Mouse (Mus musculus) inflammation-experienced regulatory T-cells, adult 6 months (primary cell): ENCODE data around the gene Safb2. TPM values are rescaled to one million over a fixed set of nuclear protein-coding genes. Genes with fewer than 3 reads are reported as not detected.
"Not testable (repeated sequence)": the region's sequence is repeated elsewhere in the genome, so short reads cannot be mapped to it uniquely, and the experiment has no call there.

Experiments
- ATAC-seq: one replicate; pipeline ENCODE4 v1.8.0; 2017
- polyA plus RNA-seq, 3 experiments: library from polyadenylated mRNA; unstranded; fragments of 100-300 nt; shearing (Covaris generic); gene quantifications; one replicate each; pipeline ENCODE4 v1.2.1; 2017

Safb2 gene
- polyA plus RNA-seq, result 10 to 100 TPM; 35.0 to 55.9 (median 51.8) TPM

DNA sequence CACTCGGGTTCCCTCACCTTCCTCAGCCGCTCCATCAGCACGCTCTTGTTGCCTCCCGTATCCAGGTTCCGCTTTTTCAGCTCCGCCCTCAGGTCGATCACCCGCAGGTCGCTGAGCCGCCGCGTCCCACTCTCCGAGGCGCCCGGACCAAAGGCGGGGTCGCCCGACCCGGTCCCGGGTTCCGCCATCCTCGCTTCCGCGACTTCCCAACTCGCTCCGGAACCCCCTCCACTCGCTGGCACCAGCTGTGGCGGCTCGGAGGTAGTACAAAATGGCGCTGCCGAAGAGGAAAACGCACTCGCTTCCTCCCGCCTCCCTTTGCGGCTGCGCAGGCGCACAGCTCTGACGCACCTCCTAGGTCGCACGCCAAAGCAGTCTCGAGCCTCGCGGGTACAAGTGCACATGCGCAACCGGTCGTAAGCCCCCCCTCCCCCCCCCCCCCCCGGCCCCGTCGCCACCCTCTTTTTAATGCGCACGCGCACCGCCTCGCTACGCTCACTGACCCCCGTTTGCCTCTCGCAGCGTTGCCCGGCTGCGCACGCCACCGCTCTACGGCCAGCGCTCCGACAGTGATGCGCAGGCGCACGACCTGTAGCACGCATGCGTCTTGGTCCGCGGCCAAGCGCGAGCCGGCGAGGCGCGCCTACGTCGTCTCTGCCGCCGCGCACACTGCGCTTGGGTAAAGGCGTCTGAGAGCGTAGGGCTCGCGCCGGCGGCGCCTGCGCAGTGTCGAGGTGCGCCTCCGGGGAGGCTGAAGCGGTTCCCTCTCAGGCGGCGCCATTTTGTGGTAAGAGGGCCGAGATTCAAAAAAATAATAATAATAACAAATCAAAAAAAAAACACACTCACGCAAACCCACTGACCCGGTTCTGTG, at the start of gene Safb2, which contains the start of gene Safb:
Safb2 (minus strand) TSS at position 329 of the 874 bp plus-strand sequence.
Safb (plus strand) TSS at position 569 of the 874 bp plus-strand sequence.
- peak; percentile 79 for ATAC-seq

DNA sequence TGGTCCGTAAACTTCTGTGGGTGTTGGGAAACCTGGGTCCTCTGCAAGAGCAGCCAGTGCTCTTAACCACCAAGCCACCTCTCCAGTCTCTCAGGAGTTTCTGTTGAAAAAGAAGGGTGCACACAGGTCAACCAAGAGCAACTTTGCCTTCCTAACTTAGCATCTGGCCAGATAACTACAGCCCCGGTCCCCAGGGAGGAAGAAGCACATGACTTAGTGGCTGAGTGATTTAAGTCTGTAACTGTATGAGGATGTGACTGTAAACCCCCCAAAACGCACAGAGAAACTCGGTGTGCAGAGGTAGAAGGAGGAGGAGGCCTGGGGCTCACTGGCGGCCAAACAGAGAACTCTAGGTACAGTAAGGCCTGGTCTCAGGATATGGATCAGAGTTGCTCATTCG, 49.6 kb upstream of the Safb2 start:
- no peak for ATAC-seq

DNA sequence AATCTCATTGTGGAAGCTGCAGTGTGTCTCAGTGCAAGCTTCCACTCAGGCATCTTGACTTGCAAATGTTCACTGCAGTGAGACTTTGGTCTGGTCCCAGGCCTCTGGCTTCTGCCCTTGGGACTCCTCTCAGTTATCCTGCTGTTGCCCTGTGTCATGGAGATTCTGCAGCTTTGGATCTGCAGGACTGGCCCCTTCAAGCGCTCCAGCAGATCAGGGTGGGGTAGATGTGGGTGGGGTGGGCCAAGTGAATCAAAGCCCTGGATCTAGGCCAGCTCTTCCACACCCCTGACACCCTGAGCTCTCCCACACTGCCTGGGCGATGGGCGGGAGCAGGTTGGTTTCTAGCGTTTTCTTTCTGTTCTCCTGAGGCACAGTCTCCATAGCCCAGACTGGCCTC, 47.4 kb upstream of the Safb2 start:
- ATAC-seq, result no peak

DNA sequence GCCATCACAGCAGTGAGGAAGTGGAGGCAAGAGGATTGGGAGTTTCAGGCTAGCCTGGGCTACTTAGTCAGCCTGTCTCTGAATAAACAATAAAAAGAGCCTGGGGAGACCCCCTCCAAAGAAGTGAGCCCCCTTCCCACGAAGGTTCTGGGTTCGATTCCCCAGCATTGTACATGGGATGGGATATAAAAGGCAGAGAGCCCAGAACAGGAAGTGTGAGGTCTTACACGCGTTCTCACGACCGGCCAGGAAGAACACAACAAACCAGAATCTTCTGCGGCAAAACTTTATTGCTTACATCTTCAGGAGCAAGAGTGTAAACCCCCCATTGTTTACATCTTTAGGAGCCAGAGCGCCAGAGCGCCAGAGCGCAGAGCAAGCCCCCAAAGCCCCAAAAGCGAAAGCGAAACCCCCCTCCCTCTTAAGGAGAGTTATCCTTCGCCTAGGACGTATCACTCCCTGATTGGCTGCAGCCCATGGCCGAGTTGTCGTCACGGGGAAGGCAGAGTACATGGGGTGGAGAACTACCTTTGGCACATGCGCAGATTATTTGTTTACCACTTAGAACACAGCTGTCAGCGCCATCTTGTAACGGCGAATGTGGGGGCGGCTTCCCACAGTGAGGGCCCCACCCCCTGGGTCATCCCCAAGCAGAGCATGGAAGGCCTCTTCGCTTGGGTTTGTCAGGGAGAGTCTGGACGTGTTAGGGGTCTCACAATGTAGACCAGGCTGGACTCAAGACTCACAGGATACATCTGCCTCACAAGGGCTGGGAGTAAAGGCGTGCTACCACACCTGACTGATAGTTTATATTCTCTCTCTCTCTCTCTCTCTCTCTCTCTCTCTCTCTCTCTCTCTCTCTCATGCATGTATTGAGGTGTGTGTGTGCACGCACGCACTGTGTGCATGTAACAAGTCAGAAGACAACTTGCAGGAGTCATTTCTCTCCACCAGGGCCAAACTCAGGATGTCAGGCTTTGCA, 45.7 kb upstream of the Safb2 start:
- not testable (repeated sequence) for ATAC-seq

DNA sequence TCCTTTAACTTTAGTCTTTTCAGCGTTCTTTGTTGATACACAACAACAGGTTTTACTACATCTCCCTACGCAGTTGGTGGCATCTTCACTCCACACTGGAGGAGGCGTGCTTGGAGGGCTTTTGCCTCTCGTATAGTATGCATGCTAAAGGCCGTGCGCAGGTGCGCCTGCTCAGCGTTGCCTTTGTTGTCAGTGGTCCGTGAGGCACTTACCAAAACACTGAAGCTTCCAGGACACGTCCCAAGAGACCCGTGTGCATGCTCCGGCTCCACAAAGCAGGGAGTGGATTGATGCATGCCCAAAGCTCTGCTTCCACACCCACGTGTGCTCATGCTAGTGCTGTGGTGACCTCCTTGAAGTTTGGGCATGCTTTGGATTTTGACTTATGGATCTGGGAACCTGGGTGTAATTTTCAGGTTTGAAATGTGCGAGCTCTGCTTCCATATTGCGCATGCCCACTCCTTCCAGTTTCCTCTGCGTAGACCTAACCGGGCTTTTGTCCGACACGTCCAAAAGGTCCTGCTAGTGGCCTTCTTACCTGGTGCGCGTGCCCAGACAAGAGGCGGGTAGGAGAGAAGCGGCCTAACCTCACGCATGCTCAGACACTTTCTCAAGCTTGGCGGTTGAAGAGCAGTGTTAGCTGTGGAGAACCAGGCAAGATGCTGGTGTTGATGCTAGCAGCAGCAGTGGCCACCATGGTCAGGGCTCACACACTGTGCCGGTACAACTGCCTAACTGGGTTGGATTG, 43.3 kb upstream of the Safb2 start, which contains the start of gene Catsperd:
Catsperd (plus strand) TSS at position 614 of the 748 bp plus-strand sequence.
- peak; percentile 12 for ATAC-seq

DNA sequence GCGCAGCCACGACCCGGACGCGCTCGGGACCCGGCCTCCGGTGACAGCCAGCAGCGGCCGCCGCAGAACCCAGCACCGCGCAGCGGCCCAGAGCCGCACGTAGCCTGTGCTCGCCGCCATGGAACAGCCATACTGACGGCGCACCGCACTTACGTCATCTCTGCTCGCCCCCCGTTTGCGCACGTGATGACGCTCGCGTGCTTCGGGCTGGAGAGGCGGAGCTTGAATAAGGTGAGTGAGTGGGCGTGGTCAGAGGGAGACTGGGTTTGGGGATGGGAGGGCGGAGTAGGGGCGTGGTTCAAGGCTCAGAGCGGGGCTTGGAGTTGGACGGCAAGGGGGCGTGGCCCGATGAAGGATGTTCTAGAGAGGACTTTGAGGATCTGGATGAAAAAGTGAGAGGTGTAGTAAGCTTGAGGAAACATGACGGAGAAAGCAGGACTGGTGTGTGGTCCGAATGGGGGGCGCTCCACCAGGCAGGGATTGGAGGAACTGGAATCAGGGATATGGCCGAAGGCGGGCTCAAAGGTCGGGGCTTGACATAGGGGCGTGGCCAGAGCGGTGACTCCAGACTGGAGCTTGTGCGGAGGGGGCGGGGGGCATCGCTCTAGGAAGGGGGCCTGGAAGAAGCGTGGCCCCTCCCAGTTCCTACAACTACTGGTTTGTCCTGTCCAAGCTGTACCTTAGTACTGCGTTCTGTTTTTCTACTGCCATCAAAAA, 42.5 kb upstream of the Safb2 start, which contains the start of gene Lonp1:
Lonp1 (minus strand) TSS at position 134 of the 717 bp plus-strand sequence.
- peak; percentile 92 for ATAC-seq

DNA sequence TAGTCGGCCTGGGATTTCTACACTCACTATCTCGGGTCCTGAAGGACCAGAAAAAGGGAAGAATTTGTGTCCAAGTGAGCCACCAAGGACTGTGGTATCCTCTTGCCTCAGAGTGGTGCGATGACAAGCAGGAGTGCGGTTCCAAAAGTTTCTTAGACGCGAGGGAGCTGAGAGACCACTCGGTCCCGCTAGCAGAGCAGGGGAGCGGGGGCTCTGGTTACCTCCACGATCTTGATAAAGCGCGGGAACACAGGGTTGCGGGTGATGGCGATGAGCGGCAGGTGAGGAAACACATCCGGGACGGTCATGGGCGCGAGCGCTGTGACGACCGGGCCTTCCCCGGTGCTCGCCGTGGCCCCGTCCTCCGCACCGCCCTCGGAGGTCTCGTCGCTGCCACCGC, 41.9 kb upstream of the Safb2 start:
- ATAC-seq, result peak; percentile 3

DNA sequence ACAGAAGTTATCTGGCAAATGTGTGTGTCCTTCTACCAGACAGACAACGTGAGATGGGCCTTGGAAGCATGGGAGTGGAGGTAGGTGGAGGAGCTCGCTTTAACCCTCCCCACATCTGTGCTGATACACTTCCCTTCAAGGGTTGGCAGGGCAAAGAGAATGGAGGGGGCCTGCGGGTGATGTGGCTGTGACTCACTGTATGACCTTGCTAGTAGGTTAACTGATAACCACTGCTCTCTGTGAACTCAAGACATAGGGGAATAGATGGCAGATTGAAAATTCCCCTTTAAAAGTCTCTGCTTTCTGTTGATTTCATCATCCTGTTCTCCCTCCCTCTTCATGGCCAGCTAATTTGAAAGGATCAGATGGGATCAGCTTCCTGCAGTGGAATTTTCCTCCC, 41.1 kb upstream of the Safb2 start:
- ATAC-seq, result no peak

DNA sequence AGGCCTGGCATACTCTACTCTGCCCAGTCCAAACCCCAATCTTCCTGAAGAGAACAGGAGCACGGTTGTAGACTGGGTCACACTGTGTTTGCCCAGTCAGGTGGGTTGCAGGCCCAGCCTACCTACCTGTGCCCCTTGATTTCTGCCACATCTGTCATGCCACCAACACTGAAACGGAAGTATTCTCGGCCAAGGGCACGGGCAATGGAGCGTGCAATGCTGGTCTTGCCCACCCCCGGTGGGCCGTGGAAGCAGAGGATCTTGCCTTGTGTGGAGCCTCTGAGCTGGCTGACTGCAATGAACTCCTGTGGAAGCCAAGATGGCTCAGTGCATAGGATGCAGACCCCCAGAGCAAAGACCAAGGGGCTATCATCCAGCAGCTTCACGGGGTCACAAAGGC, 33.2 kb upstream of the Safb2 start:
- no peak for ATAC-seq

DNA sequence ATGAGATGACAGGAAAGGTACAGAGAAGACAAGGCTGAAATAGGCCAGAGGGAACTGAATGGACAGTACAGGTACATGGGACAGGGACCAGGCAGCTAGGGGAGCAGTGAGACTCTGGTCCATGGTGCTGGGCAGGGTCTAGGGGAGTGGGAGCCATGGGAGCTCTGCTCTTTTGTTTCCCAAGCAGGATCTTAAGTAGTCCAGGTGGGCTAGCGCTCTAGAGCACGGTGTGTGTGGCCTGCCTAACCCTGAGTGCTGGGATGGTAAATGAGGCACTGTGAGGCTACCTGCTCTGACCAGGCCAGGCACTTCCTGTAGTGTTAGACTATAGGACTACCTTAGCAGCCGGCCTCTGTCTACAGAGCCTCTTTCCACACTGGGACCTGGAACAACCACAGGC, 32.3 kb upstream of the Safb2 start:
- no peak for ATAC-seq

DNA sequence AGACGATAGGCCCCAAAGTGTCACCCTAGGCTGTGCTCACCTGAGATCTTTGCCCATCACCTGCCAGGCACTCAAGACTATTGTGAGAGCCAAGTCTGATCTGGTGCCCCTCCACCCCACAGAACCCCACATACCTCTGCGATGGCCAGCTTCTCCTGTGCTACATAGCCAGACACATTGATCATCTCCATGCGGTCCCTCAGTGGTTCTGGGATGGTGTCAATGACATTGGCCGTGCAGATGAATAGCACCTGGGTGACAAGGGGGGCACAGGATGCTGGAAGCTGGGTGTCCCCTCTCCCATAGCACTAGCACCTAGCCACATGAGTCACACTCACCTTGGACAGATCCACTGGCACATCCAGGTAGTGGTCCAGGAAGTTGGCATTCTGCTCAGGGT, 31.4 kb upstream of the Safb2 start:
- ATAC-seq, result no peak

DNA sequence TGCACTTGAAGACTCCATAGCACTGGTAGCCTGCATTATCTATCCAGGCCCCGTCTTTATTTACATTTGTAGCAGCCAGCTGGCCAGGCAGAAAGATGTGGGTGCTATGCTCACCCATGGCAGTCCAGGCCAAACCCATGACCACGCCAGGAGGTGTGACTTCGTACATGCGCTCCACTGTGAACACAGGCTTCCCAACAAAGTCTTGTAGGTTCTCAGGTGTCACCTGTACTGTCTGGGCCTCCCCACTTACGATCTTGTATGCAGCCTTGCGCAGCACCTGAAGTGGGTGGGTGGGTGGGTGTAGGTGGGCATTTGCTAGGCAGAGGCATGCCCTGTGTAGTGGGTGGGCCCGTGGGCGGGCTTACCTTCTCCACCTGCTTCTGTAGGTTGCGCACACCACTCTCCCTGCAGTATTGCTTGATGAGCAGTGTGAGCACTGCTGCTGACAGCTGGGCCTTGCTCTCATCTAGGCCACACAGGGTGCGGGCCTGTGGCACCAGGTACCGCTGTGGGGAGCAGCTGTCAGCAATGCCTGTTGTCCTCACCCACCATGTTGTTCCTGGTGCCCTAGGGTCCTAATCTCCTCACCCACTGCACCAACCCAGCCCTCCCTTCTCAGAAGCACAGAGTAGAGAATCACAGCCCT, 30.9 kb upstream of the Safb2 start:
- no peak for ATAC-seq

DNA sequence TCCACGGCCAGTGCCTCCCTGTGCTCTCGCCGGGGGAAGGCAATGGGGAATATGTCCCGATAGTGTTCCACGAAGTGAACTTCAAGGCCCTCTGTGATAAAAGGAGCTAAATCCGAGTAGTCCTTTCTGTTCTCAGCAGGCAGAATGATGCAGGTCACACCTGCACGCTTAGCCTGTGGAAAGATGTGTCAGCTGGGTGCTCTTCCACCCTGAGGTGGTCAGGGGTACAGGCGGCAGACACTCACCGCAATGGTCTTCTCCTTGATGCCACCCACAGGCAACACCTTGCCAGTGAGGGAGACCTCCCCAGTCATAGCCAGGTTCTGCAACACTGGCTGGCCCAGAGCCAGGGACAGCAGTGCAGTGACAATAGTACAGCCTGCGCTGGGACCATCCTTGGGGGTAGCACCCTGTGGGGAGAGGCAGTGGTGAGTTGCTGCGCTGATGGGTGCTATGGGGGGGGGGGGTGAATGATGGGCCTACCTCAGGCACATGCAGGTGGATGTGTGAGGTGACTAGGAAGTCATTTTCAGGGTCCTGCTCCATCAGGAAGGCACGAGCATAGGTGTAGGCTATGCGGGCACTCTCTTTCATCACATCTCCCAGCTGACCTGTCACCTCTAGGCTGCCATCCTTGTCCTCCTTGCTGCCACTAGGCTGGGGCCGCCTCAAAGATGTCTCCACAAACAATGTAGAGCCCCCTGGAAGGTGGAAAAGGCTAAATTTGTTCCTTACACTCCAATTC, 30.2 kb upstream of the Safb2 start:
- ATAC-seq, result no peak

DNA sequence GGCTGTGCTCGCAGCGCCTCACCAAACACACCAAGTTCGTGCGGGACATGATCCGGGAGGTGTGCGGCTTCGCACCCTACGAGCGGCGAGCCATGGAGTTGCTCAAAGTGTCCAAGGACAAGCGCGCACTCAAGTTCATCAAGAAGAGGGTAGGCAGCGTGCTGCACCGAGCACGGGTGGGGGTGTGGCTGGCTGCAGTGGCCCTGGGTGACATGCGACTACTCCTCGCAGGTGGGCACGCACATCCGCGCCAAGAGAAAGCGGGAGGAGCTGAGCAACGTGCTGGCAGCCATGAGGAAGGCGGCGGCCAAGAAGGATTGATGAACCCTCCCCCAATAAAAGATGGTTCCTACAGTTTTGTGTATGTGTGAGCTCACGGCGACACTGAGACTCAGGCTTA, 29.5 kb upstream of the Safb2 start:
- not testable (repeated sequence) for ATAC-seq

DNA sequence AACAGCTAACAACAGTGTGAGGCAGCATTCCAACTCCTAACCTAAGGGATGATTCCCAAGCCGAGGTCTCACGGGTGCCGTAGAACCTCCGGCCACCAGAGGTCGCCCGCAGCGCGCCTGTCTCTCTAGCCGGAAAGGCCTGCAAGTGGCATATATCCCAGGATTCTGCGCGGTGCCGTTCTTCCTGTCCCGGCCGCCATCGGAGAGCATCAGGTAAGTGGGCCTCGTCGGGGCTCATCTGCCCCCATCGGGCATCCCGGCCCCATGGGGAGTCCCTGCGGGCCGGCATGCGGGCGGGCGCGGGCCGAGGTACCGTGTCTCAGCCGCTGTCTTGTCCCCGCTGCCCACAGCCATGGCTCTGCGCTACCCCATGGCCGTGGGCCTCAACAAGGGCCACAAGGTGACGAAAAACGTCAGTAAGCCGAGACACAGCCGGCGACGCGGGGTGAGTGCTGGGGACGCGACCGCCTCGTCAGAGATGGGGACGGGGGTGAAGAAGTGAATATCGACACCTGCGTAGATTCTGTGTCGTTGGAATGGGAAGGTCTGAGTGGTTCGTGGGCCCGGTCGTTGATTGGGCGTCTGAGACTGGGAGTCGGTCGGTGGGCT, 29.0 kb upstream of the Safb2 start, which contains the start of gene Rpl36:
Rpl36 (plus strand) TSS at position 181 of the 609 bp plus-strand sequence.
- peak; percentile 72 for ATAC-seq

DNA sequence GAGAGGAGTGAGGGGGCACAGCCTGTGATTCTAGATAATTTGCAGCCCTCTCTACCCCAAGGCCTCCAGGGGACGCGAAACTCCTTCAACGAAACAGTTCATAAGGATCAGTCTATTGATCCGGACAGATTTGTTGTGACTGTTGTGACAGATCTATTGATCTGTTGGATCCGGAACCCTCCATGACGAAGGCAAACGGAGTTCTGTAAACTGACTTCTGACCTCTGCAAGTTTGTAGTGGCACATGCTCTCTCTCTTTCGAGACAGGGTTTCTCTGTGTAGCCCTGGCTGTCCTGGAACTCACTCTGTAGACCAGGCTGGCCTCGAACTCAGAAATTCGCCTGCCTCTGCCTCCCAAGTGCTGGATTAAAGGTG, 28.2 kb upstream of the Safb2 start:
- not testable (repeated sequence) for ATAC-seq

DNA sequence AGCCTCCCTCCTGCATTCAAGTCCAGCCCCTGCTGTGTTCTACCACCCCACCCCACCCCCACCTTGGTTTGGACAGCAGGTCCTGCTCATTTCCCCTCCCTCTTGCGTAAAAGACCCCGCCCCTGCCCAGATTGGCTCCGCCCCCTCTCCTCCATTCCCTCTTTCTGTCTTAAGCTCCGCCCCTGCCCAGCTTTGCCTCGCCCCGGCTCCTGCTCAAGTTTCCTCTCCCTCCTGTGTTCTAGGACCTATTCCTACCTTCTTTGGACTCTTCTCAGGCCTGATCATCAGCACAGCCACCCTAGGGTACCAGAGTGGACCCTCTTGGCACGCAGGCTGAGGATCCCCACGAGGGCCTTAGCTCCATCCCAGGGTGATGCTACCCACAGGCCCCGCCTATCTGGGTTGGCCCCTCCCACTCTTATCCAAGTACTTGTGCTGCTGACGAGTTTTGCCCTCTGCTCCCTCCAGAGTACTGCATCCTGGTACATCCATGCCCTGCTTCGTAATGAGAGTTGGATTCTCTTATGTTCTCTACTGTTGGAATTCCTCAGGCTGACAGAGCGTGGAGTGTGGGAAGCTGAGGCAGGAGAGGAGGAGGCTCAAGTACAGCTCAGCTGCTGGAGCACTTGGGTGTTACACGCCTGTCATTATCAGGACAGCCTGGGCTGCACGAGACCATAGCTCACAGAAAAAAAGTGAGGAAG, 27.6 kb upstream of the Safb2 start:
- no peak for ATAC-seq

DNA sequence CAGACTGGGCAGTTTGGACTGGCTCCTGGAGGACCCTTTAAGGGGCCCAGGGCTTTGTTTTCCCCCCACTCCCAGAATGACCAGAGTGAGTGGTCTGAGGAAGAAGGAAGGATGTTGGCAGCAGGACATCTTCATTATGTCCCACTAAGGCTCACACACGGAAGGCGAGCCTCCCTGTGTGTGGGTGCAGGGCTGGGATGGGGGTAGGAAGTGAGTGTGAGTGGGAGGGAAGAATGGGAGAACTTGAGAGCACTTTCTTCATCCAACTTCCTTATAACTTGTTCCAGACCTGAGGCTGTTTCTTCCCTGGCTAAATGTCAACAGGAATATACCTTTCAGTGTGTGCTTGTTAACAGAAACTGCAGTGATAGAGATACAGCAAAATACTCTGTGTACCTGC, 26.9 kb upstream of the Safb2 start:
- no peak for ATAC-seq
